Mouse (Mus musculus) urinary bladder, postnatal 36 days (tissue): ENCODE results near the gene Nkapd1.

Experiments used
- DNase-seq, 2 experiments: peaks; one replicate each; pipeline ENCODE4 v3.0.0; 2022; ENCODE audit warnings: low spot score in 2 of 2, mixed read lengths in 1 of 2

Nkapd1 gene

GRCm38 (mm10) chr9:50601536-50601935 is 15.7 kb downstream of the Nkapd1 start:
- DNase-seq = no peak

GRCm38 (mm10) chr9:50596973-50597372 is 20.3 kb downstream of the Nkapd1 start:
- no peak for DNase-seq

- DNase-seq = no peak
These were observed 22.4 kb downstream of the Nkapd1 start for GRCm38 (mm10) chr9:50594794-50595417.

- DNase-seq = no peak
These were observed 23.7 kb downstream of the Nkapd1 start for GRCm38 (mm10) chr9:50593544-50593943.

GRCm38 (mm10) chr9:50592955-50593354 is 24.3 kb downstream of the Nkapd1 start:
- no peak for DNase-seq

GRCm38 (mm10) chr9:50590856-50591518 is 26.3 kb downstream of the Nkapd1 start:
- peak in 1 of 2 experiments; percentile 34 for DNase-seq

GRCm38 (mm10) chr9:50586955-50587354 is 30.3 kb downstream of the Nkapd1 start:
- DNase-seq = no peak

- no peak for DNase-seq
These were observed 32.0 kb downstream of the Nkapd1 start for GRCm38 (mm10) chr9:50585145-50585818.

- DNase-seq = no peak
These were observed 36.9 kb downstream of the Nkapd1 start for GRCm38 (mm10) chr9:50580370-50580769.

- DNase-seq = peak in 1 of 2 experiments; percentile 40
These were observed 47.4 kb downstream of the Nkapd1 start for GRCm38 (mm10) chr9:50569599-50570525.

GRCm38 (mm10) chr9:50567881-50568280 is 49.4 kb downstream of the Nkapd1 start:
- no peak for DNase-seq

GRCm38 (mm10) chr9:50567372-50567771 is 49.9 kb downstream of the Nkapd1 start:
- DNase-seq = no peak

GRCm38 (mm10) chr9:50565940-50566339 is 51.3 kb downstream of the Nkapd1 start:
- DNase-seq = no peak

- DNase-seq = peak; percentile 13 to 31
These were observed 52.1 kb downstream of the Nkapd1 start for GRCm38 (mm10) chr9:50565173-50565572.

- no peak for DNase-seq
These were observed 55.3 kb downstream of the Nkapd1 start for GRCm38 (mm10) chr9:50561918-50562360.

- DNase-seq = no peak
These were observed 55.9 kb downstream of the Nkapd1 start, which contains the start of gene Tex12 for GRCm38 (mm10) chr9:50561145-50561917. Gene Tex12 (minus strand): TSS chr9:50561325.
